Mouse (Mus musculus) ES-Bruce4 (cell line): ENCODE measurements around the gene Zdhhc1.

Experiments used
- CTCF ChIP-seq: IDR thresholded peaks from one replicate; pipeline ENCODE4 v1.8.1; 2011; ENCODE audit warnings: low read depth, low read length
- POLR2A ChIP-seq: IDR thresholded peaks from one replicate; pipeline ENCODE4 v1.8.1; 2011; ENCODE audit warnings: low read length; ENCODE audit not compliant: insufficient read depth

DNA sequence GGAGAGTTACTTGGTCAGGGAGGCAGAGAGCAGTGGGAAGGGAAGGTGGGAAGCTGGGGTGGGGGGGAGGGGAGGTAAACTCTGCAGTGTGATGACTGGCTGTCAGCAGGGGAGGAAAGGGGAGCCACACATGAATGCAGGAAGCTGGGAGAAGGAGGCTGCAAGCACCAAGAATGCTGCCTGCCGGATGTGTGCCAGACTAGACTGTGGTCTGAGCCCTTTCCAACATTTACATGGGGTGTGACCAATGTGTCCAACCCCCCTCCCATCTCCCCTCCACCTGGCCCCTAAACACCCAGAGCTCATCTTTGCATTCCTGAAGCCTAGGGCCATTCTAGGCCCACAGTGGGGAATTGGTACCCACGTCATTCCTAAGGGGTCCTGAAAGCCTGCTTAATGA lies 15.7 kb downstream of the Zdhhc1 start:
- TF ChIP-seq POLR2A = no peak
- no peak for TF ChIP-seq CTCF
